26 mouse cellular contexts compared by ENCODE assay signal in the genomic region with DNA sequence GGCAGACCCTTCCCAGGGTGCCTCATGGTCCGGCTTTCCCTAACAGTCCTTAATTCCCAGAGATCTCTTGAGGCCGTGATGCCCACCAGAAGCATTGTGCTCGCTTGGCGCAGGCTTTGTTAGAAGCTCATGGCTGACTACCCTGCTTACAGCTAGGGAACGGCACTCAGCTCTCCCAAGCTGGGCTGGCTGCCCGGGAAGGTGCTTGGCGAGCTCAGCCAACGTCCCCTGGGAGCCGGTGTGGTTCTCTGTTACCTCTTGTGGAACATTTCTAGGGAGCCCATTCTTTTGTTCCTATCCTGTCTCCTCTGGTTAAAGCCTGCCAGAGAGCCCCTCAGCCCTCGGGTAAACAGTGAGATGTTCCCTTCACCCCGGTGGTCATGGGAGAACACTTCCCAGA. TPM values are rescaled to one million over a fixed set of nuclear protein-coding genes. Genes with fewer than 3 reads are reported as not detected.
DNase-seq lines count a peak whose midpoint lies in the region; ATAC-seq and TF ChIP-seq lines count a peak whose summit lies in the region.
"Had no signal": no experiment of that assay in that cellular context is flagged by ENCODE, and none has a peak within 500 bp of the region (broad histone marks: within the 10 kb centered on the region; RNA-seq: fewer than 3 reads in every experiment).

No protein-coding gene starts in this region.

- peak; percentile 72 for DNase-seq in adrenal gland, postnatal 10 days
- DNase-seq in adrenal gland, adult 8-10 months: no peak
- peak; percentile 43 for DNase-seq in gastrocnemius, adult 2 months
- no peak for DNase-seq in gastrocnemius, adult 18-20 months (ENCODE audit: low spot score)
- DNase-seq in hindbrain, postnatal 0 days (ENCODE audit: low spot score): peak; percentile 28
- no peak for DNase-seq in hindbrain, embryonic 10.5 days (ENCODE audit: low spot score)
- no peak for DNase-seq in testis, postnatal 14 days (ENCODE audit: low spot score)
- DNase-seq: gastrocnemius, postnatal 10 days; kidney, adult 18-20 months; kidney, postnatal 4 days; liver; lung, postnatal 36 days; right cerebral cortex, adult 18-20 months; thymus, postnatal 14 days had no signal

- H3K36me3 ChIP-seq in hindbrain, postnatal 0 days (ENCODE audit: insufficient read depth, low read length): no peaks in the 10 kb centered on the region
- H3K36me3 ChIP-seq in hindbrain, embryonic 10.5 days: peaks cover 57% of the 10 kb centered on the region
- no peaks in the 10 kb centered on the region for H3K36me3 ChIP-seq in testis, adult 2 months (ENCODE audit: control insufficient read depth, insufficient read depth, low read length)

- WGBS in hindbrain, postnatal 0 days: 73% methylated on average over 11 of the region's 11 CpGs
- 93% methylated on average over 11 of the region's 11 CpGs for WGBS in hindbrain, embryonic 10.5 days

- no peaks in the 10 kb centered on the region for H3K27me3 ChIP-seq in hindbrain, postnatal 0 days (ENCODE audit: insufficient read depth, low read length)
- no peaks in the 10 kb centered on the region for H3K27me3 ChIP-seq in hindbrain, embryonic 10.5 days (ENCODE audit: insufficient read depth, poor library complexity, severe bottlenecking)
- H3K27me3 ChIP-seq in testis, adult 2 months (ENCODE audit: control insufficient read depth, insufficient read depth, low read length): no peaks in the 10 kb centered on the region
- H3K27me3 ChIP-seq: forebrain, embryonic 13.5 days; hindbrain, embryonic 13.5 days; liver, embryonic 15.5 days; lung, embryonic 15.5 days; megakaryocyte, embryonic 14.5 days; neural tube, embryonic 13.5 days had no signal

- no peak for TF ChIP-seq CTCF in gastrocnemius, adult 2 months (IDR thresholded peaks at IDR 0.05)
- TF ChIP-seq CTCF in hindbrain, postnatal 0 days (IDR thresholded peaks at IDR 0.05; ENCODE audit: low read depth): no peak
- TF ChIP-seq CTCF in testis, adult 2 months (IDR thresholded peaks at IDR 0.05; ENCODE audit: control insufficient read depth, insufficient read depth, insufficient replicate concordance, low read depth, low read length): no peak

- no peaks in the 10 kb centered on the region for H3K4me1 ChIP-seq in hindbrain, postnatal 0 days (ENCODE audit: insufficient read depth, low read length)
- H3K4me1 ChIP-seq in hindbrain, embryonic 10.5 days (replicated peaks): 0 out of 2 replicates have a peak, but pooled peaks cover 15% of the 10 kb centered on the region
- H3K4me1 ChIP-seq in testis, adult 2 months (ENCODE audit: control insufficient read depth, insufficient read depth, low read length): no peaks in the 10 kb centered on the region
- H3K4me1 ChIP-seq: forebrain, embryonic 13.5 days; hindbrain, embryonic 13.5 days; limb, embryonic 10.5 days; lung, embryonic 15.5 days; neural tube, embryonic 13.5 days had no signal

- no peak overlapping the region for H3K27ac ChIP-seq in gastrocnemius, adult 2 months
- no peak overlapping the region for H3K27ac ChIP-seq in hindbrain, postnatal 0 days
- no peak overlapping the region; the same call in 1 of the 2 replicates for H3K27ac ChIP-seq in hindbrain, embryonic 10.5 days
- H3K27ac ChIP-seq in testis, adult 2 months (ENCODE audit: control insufficient read depth, insufficient read depth, low read depth, low read length): no peak overlapping the region
- H3K27ac ChIP-seq: forebrain, embryonic 13.5 days; hindbrain, embryonic 13.5 days; left cerebral cortex, adult 2 months; limb, embryonic 10.5 days; liver, embryonic 15.5 days; lung, embryonic 15.5 days; neural tube, embryonic 13.5 days had no signal

- no peak for ATAC-seq in hindbrain, postnatal 0 days
- ATAC-seq: forebrain, embryonic 13.5 days; inflammation-experienced regulatory T-cells, adult 6 months; midbrain, embryonic 16.5 days had no signal

- no peaks in the 10 kb centered on the region for H3K9me3 ChIP-seq in hindbrain, postnatal 0 days (ENCODE audit: low read length)
- no peaks in the 10 kb centered on the region for H3K9me3 ChIP-seq in hindbrain, embryonic 10.5 days
- H3K9me3 ChIP-seq: forebrain, embryonic 13.5 days; hindbrain, embryonic 13.5 days; limb, embryonic 10.5 days; liver, embryonic 15.5 days; lung, embryonic 15.5 days; neural tube, embryonic 13.5 days had no signal

- no peak overlapping the region for H3K9ac ChIP-seq in hindbrain, postnatal 0 days (replicated peaks; ENCODE audit: low read length)
- H3K9ac ChIP-seq: forebrain, embryonic 13.5 days; hindbrain, embryonic 13.5 days; liver, embryonic 15.5 days; lung, embryonic 15.5 days; neural tube, embryonic 13.5 days had no signal

- intact Hi-C loops in gastrocnemius, adult 2 months (cut with DNase I): no loop called here

- no peak overlapping the region for H3K4me2 ChIP-seq in hindbrain, postnatal 0 days (ENCODE audit: low read depth, low read length)
- H3K4me2 ChIP-seq: forebrain, embryonic 13.5 days; hindbrain, embryonic 13.5 days; liver, embryonic 15.5 days; lung, embryonic 15.5 days; neural tube, embryonic 13.5 days had no signal

- no peak overlapping the region for H3K4me3 ChIP-seq in gastrocnemius, adult 2 months
- H3K4me3 ChIP-seq in hindbrain, postnatal 0 days (ENCODE audit: low read length): no peak overlapping the region
- no peak overlapping the region for H3K4me3 ChIP-seq in hindbrain, embryonic 10.5 days
- H3K4me3 ChIP-seq in testis, adult 2 months (ENCODE audit: control insufficient read depth, low read depth, low read length): peak overlapping the region; percentile 55
- H3K4me3 ChIP-seq: forebrain, embryonic 13.5 days; hindbrain, embryonic 13.5 days; left cerebral cortex, adult 2 months; limb, embryonic 10.5 days; liver, embryonic 15.5 days; lung, embryonic 15.5 days; megakaryocyte, embryonic 14.5 days; myocyte; neural tube, embryonic 13.5 days had no signal

- no peak for TF ChIP-seq POLR2A in testis, adult 2 months (IDR thresholded peaks at IDR 0.05; ENCODE audit: control insufficient read depth, low read depth, low read length)

RNA-seq across cellular contexts. Expression of gene Cmip, which starts 44.8 kb away (rescaled TPM):
- total RNA-seq in adrenal gland, postnatal 10 days (2021): 10 to 100 TPM; 77.7 to 82.3 TPM
- 100 to 1,000 TPM; 134 to 141 (median 137) TPM for total RNA-seq in adrenal gland, adult 8-10 months (2022)
- total RNA-seq in gastrocnemius, adult 2 months (2021): 10 to 100 TPM in 1 of 2 experiments, 1 to 10 TPM in 1; 8.3 to 11.4 TPM
- total RNA-seq in gastrocnemius, adult 18-20 months (2021): 1 to 10 TPM; 6.8 to 8.5 TPM
- 230 and 250 TPM in 2 replicates for total RNA-seq in hindbrain, postnatal 0 days (2014; rRNA removed)
- polyA plus RNA-seq in hindbrain, postnatal 0 days (2015; fragmentation: Nextera tagmentation; extraction: Ambion mirVana): 160 and 163 TPM in 2 replicates
- polyA plus RNA-seq in hindbrain, embryonic 10.5 days (2016; fragmentation: Nextera tagmentation; extraction: Ambion mirVana): 10.6 and 14.0 TPM in 2 replicates
- polyA plus RNA-seq in testis, adult 2 months (2012; rRNA removed): 10.5 and 11.0 TPM in 2 replicates

RNA-seq across cellular contexts. Expression of gene Gan, which starts 54.2 kb away (rescaled TPM):
- 10 to 100 TPM in 1 of 2 experiments, 1 to 10 TPM in 1; 7.7 to 12.1 TPM for total RNA-seq in adrenal gland, postnatal 10 days (2021)
- 10 to 100 TPM; 12.2 to 17.4 (median 13.8) TPM for total RNA-seq in adrenal gland, adult 8-10 months (2022)
- 1 to 10 TPM; 4.8 to 5.9 TPM for total RNA-seq in gastrocnemius, adult 2 months (2021)
- 1 to 10 TPM; 4.7 to 5.2 TPM for total RNA-seq in gastrocnemius, adult 18-20 months (2021)
- 8.5 and 11.1 TPM in 2 replicates for total RNA-seq in hindbrain, postnatal 0 days (2014; rRNA removed)
- 4.8 and 5.6 TPM in 2 replicates for polyA plus RNA-seq in hindbrain, postnatal 0 days (2015; fragmentation: Nextera tagmentation; extraction: Ambion mirVana)
- 2.1 and 2.8 TPM in 2 replicates for polyA plus RNA-seq in hindbrain, embryonic 10.5 days (2016; fragmentation: Nextera tagmentation; extraction: Ambion mirVana)
- 3.8 and 4.1 TPM in 2 replicates for polyA plus RNA-seq in testis, adult 2 months (2012; rRNA removed)

Comparison
In these comparisons a context has a peak if more than half of its experiments do, and no peak if none do; other contexts are left out.
1. DNase-seq: peak in adrenal gland, postnatal 10 days (single experiment), gastrocnemius, adult 2 months (single experiment) and hindbrain, postnatal 0 days (single experiment); none in adrenal gland, adult 8-10 months (single experiment), gastrocnemius, adult 18-20 months (single experiment), hindbrain, embryonic 10.5 days (single experiment) and testis, postnatal 14 days (single experiment).
2. RNA of gene Cmip, which starts 44.8 kb away (total RNA-seq): 230 to 250 TPM in hindbrain, postnatal 0 days, 134 to 141 TPM in adrenal gland, adult 8-10 months and 77.7 to 82.3 TPM in adrenal gland, postnatal 10 days; 8.3 to 11.4 TPM in gastrocnemius, adult 2 months and 6.8 to 8.5 TPM in gastrocnemius, adult 18-20 months; every median in the first group is over 4 times any median in the second.